Mouse (Mus musculus): ENCODE measurements at regions not wholly inside any gene's neighbourhood (a gene's known extent, or its start where the extent isn't known, plus 50 kb on each side); places are given as distances from the start of the nearest gene placed in this dataset.

DNA sequence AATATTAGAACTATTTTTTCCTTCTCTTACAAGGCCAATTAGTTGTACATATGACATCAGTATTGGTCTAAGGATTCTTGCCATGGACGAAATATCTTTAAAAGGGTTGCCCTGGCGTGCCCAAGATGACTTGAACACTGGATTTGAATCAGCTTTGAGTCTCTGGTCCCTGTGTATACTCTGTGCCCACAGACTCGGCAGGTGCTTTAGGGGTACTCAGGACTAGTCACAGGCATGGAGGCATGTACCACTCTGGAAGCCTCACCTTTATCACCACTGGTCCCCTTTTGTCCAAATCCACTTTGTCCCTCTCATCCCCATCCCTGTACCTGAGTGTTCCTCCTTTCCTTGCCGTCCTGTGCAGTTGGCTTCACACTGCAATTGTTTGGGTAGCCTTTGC, 750.3 kb upstream of the Car8 start:
- TF ChIP-seq CTCF (IDR thresholded peaks at IDR 0.05; ENCODE audit: insufficient read depth, low read depth, low read length) = no peak
- TF ChIP-seq POLR2A (IDR thresholded peaks at IDR 0.05; ENCODE audit: insufficient read depth, low read depth, low read length) = no peak
